Mouse (Mus musculus) liver, embryonic 14.5 days (tissue): ENCODE results near the gene 4930558K02Rik.

ENCODE experiments used
- CTCF ChIP-seq: IDR thresholded peaks from 2 replicates; pipeline ENCODE4 v1.5.1; 2016; ENCODE audit warnings: antibody characterized with exemption, low read depth, control low read depth
- EP300 ChIP-seq: IDR thresholded peaks from 2 replicates; pipeline ENCODE4 v1.6.1; 2016; ENCODE audit warnings: antibody characterized with exemption, low read depth

- TF ChIP-seq CTCF, result no peak
- no peak for TF ChIP-seq EP300
Observed at GRCm38 (mm10) chr1:161932286-161932685, 47.1 kb downstream of the 4930558K02Rik start.
